Mouse (Mus musculus) right cerebral cortex, postnatal 4 days (tissue): ENCODE results near the gene Obox8.

ENCODE experiments used
- DNase-seq: peaks from one replicate; pipeline ENCODE4 v3.0.0-alpha.2; 2022

The Obox8 gene

DNA sequence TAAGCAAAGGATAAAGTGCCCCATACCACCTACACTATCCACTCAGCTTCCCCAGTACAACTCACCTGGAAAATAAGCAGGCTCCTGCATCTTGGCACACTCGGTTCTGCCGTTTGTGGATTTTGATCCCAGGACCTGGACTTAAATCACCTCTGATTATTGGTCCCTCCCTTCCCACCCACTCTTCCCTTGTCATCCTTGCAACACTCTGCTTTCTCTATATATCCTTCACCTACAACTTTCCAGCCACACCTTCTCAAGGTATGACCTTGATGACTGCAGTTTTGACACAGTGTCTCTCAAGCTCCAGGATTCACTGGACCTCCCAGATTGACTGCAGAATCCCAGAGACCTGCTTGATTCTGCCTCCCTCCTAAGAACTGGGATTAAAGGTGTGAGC lies at the start of gene Obox8:
Obox8 (minus strand) TSS at position 101 of the 400 bp plus-strand sequence.
- DNase-seq, result no peak

DNA sequence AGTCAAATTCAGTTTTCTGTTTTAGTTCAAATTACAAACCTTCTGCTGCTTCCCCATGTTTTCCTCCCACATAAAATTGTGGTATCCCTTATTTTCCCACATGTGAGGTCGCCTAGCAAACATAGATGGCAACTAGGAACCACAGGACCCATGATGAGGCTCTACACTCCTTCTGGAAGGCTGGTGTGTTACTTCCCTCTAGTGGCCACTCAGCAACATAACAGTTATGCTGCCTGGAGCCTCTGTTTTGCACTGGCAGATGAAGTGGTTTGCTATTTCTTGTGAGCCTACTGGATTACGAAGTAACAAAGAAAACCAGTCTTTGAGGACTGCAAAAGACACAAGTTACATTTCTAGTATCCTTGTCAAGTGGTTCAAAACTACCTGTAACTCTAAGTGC lies 16.1 kb downstream of the Obox8 start:
- DNase-seq, result no peak

DNA sequence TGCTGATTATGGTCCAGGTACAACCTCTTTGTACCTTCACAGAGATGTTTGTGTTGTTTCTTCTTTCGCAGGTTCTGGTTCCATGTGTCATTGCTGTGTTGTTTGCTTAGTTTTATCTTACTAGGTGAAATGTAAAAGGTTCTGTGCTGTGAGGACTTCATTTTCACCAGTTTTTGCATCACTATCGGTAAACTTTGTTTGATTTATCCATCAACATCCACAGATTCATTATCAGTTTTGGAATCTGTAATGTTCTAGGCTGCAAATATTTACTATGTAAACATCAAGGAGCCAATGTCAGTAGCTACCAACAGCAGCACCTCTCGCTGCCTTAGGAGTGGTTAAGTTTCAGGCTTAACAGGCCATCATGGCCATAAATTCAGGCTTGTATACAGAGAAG lies 24.7 kb downstream of the Obox8 start:
- DNase-seq, result no peak

DNA sequence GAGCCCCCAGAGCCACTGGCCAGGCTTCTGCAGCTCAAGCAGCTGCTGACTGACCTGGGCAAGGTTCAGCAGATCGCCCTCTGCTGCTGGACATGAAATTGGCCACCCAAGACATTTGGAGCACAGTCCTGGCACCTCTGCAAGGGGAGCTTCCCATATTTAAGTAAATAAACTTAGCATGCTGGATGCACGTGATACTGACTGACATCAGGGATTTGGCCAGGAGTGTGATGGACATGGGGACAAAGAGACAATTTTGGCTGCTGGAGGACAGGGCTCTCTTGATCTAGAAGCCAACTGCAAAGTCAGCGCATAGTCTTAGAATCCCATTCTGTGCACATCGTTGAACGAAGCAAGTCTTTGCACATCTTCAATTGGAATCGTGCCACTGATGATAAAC lies 25.8 kb downstream of the Obox8 start:
- no peak for DNase-seq
